Mouse (Mus musculus): Measurements from ENCODE around the gene Olfr201. TPM values are rescaled to one million over a fixed set of nuclear protein-coding genes. Genes with fewer than 3 reads are reported as not detected.
"Not testable (repeated sequence)": the region's sequence is repeated elsewhere in the genome, so short reads cannot be mapped to it uniquely, and the experiment has no call there.

Olfr201 gene
- not detected in 2 replicates for total RNA-seq (2021)
- long read RNA-seq, experiment 1: 0 reads
- long read RNA-seq, experiment 2: 0 reads

DNA sequence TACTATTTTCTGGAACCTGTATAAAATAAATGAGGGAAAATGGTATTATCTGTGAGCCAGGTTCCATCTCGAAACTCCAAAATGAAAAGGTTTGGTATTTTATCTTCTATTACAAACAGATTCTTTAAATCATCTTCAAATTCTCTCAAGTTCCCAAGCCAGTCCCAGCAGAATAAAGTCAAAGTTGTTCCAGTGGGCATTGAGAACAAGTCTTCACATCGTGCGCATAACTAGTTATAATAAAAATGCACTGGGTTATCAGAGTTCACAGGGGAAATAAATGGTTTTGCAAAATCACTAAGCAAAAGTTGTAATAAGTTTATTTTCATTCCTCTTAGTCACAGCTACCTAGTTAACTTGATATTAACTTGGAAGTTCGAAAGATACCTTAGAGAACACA lies at the start of gene Olfr201:
Gene Olfr201 (minus strand): TSS at position 101 of the 400 bp plus-strand sequence.
- DNase-seq: not testable (repeated sequence)

DNA sequence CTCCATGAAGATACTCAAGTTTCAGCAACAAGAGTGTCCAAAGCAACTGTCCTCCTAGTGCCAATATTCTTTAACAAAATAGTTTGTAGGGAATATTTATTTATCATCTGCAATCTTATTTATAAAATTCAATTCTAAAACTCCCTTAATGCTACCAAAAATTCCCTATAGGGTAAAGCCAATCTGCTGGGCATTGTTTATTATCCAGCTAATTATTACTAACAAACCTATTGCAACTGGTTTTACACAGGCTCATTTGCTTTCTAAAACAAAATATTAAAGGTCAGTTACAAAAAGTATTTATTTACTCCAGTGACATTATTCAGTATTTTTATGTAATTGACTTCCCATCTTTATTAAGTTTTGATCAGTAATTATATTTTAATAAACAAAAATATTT lies 45.7 kb upstream of the Olfr201 start, which contains the start of gene Olfr204:
Gene Olfr204 (minus strand): TSS at position 101 of the 400 bp plus-strand sequence.
- DNase-seq: no peak

DNA sequence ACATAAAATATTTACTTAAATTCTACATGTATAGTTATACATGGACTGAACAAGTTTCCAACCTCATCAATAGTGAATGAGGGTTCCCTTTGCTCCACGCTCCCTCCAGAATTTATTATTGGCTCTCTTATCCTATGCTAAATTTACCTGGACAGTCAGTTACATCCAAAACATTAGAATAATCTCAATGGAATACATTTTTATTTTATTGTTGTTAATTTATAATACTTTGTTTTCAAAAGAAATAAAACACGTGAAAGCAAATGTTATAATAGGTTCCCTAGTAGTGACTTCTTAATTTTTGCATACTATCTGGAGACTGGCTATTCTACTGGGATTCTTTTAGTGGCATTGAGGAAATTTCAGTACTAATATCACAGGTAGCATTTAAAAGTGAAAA lies 26.1 kb upstream of the Olfr201 start, which contains the start of gene Olfr203:
Gene Olfr203 (plus strand): TSS at position 301 of the 400 bp plus-strand sequence.
- DNase-seq: no peak

DNA sequence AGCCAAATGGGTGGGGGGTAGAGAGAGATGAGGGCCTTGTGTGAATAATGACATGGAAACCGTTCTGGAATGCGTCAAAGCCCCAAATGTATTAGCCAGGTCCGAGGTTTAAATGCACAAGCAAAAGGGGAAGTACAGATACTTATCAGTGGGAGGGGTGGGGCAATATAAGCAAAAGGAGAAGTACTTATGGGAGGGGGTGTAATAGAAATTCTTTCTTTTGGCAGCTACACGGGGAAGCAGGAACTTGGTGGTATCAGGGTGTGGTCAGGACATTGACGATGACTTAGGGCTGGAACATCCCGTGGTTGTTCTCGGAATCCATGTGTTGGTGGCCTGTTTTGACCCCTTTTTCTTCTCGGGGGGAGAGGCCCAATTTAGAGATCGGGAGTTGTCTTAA lies 15.1 kb upstream of the Olfr201 start:
- DNase-seq: not testable (repeated sequence)

DNA sequence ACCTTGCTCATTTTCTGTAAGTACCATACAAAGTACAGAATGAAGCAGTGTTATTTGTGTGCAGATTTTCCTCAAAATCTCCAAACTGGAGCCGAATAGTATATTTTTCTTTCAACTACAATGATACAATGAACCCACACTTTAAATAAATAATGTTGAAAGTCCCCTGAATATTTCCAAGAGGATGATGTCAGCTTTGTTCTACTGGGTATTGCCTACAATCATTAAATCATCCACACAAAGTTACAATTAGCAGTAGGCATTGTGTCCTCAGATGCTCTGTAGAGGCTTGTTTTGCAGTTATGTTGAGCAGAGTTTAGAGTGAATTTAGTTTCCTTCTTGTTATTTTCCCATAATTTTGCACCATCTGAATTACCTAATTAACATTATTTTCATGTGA lies 14.3 kb upstream of the Olfr201 start, which contains the start of gene Olfr202:
Gene Olfr202 (minus strand): TSS at position 101 of the 400 bp plus-strand sequence.
- DNase-seq: no peak

DNA sequence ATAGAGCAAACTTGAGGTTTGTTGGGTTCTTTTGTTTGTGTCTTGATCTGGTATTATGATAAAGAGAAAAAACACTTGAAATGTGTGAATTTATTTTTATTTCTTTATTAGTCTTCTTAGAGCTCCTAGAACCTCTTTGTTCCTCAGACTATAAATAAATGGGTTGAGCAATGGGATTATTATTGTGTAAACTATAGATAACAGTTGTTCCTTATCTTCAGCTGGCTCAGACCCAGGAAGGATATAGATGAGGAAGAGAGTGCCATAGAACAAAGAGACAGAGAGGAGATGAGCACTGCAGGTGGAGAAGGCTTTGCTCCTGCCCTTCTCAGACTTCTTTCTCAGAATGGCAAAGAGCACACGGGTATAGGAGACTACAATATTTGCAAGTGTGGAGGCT lies 11.0 kb upstream of the Olfr201 start:
- DNase-seq: no peak

DNA sequence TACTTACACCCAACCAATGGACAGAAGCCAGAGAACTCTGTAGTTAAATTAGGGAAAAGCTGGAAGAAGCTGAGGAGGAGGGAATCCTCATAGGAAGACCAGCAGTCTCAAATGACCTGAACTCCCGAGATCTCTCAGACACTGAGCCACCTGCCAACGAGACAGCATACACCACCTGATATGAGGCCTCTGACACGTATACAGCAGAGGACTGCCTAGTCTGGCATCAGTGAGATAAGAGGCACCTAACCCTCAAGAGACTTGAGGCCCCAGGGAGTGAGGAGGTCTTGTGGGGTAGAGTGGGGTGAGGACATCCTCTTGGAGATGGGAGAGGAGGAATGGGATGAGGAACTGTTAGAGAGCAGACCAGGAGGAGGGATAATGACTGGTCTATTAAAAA lies 8.1 kb upstream of the Olfr201 start:
- no peak for DNase-seq

DNA sequence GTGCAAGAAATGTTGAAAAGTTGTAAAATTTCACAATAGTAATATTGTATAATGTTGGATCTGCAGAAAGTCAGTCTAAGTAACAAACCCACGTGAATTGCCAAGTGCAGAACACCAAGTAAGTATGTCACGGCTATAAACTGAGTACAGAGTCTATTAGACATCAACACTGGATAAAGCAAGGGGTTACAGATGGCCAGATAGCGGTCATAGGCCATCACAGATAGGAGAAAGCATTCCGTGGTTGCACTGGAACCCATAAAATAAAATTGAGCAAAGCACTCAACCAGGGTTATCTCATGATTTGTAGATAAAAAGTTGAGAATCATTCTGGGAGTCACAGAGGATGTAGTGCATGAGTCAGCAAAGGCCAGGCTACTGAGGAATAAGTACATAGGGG lies 3.3 kb downstream of the Olfr201 start:
- DNase-seq: not testable (repeated sequence)

DNA sequence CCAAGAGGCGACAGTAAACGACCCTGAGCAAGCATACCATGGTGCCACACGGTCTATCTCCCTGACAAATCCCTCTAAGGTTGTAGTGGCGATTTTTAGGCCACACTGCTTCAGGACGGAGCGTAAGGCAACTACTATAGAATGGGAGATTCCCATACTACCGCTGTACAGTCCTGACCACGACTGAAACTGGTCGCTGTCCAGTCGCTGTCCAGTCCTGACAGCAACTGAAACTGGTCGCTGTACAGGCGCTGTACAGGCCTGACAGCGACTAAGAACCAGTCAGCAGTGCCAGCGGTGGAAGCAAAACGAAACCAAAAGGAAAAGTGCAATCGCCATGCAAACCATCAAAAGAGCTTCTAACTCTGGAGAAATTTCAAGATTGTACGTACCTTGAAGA lies 22.7 kb downstream of the Olfr201 start:
- DNase-seq: no peak

DNA sequence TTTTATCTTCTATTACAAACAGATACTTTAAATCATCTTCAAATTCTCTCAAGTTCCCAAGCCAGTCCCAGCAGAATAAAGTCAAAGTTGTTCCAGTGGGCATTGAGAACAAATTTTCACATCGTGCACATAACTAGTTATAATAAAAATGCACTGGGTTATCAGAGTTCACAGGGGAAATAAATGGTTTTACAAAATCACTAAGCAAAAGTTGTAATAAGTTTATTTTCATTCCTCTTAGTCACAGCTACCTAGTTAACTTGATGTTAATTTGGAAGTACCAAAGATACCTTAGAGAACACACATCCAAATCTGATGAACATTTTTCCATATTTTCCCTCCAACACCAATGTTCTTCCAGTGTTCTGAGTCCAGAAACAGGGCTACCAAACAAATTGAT lies 52.8 kb downstream of the Olfr201 start, which contains the start of gene Olfr199:
Gene Olfr199 (minus strand): TSS at position 101 of the 400 bp plus-strand sequence.
- not testable (repeated sequence) for DNase-seq

DNA sequence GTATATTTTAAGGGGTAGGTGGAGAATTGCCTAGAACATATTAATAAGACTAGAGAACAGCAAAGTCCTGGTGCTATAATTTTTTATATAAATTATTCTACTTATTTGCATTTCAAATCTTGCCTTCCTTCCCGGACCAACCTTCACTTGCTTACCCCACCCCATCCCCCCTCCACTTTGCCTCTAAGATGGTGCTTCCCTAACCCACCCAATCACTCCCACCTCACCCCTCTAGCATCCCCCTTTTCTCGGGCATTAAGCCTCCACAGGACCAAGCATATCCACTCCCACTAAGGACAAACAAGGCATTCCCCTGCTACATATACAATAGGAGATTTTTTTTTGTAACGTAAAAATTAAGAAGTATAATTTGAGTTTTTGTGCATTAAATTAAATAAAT lies 54.6 kb downstream of the Olfr201 start:
- DNase-seq: not testable (repeated sequence)

Other genes with a start within 250 kb of the Olfr201 start
- not detected in 2 replicates for gene Olfr186, start 242.3 kb downstream of the Olfr201 start, total RNA-seq (2021)
- not detected in 2 replicates for gene Olfr187, start 232.9 kb downstream of the Olfr201 start, total RNA-seq (2021)
- gene Olfr190, start 194.6 kb downstream of the Olfr201 start, total RNA-seq (2021): not detected in 2 replicates
- gene Olfr191, start 182.8 kb downstream of the Olfr201 start, total RNA-seq (2021): not detected in 2 replicates
- not detected in 2 replicates for gene Olfr193, start 160.8 kb downstream of the Olfr201 start, total RNA-seq (2021)
- gene Olfr194, start 151.6 kb downstream of the Olfr201 start, total RNA-seq (2021): not detected in 2 replicates
- gene Olfr195, start 125.6 kb downstream of the Olfr201 start, total RNA-seq (2021): not detected in 2 replicates
- not detected in 2 replicates for gene Olfr196, start 102.2 kb downstream of the Olfr201 start, total RNA-seq (2021)
- gene Olfr198, start 69.1 kb downstream of the Olfr201 start, total RNA-seq (2021): not detected in 2 replicates
- not detected in 2 replicates for gene Olfr199, start 52.9 kb downstream of the Olfr201 start, total RNA-seq (2021)
- not detected in 2 replicates for gene Olfr202, start 14.2 kb upstream of the Olfr201 start, total RNA-seq (2021)
- not detected in 2 replicates for gene Olfr203, start 26.2 kb upstream of the Olfr201 start, total RNA-seq (2021)
- 0.07 TPM in 1 of 2 replicates, not detected in the other for gene Olfr204, start 45.6 kb upstream of the Olfr201 start, total RNA-seq (2021)
- not detected in 2 replicates for gene Olfr205, start 58.5 kb upstream of the Olfr201 start, total RNA-seq (2021)
- not detected in 2 replicates for gene Olfr206, start 76.6 kb upstream of the Olfr201 start, total RNA-seq (2021)
- gene Olfr209, start 91.4 kb upstream of the Olfr201 start, total RNA-seq (2021): not detected in 2 replicates
- gene Gabrr3, start 134.7 kb upstream of the Olfr201 start, total RNA-seq (2021): not detected in 2 replicates
- gene Riox2, start 199.1 kb upstream of the Olfr201 start, total RNA-seq (2021): 21.2 and 25.8 TPM in 2 replicates